Mouse (Mus musculus) heart, embryonic 11.5 days (tissue): ENCODE measurements around the gene Adam8. TPM values are rescaled to one million over a fixed set of nuclear protein-coding genes. Genes with fewer than 3 reads are reported as not detected.
A peak's percentile ranks its signal among the peaks of the same experiment; 100 is the strongest.

Experiments used
- ATAC-seq: fragments of 200-750 bp; cut with Nextera tagmentation; replicated peaks from 2 replicates; pipeline ENCODE4 v1.8.0; 2017; ENCODE audit warnings: moderate library complexity; ENCODE audit not compliant: insufficient number of reproducible peaks, low FRiP score, low TSS enrichment
- H3K27ac ChIP-seq: fragments of 300-500 bp; sonication (generic); 2 replicates; pipeline ENCODE4 v1.5.1; 2014; ENCODE audit warnings: mild to moderate bottlenecking, low read depth, low read length
- H3K27me3 ChIP-seq: fragments of 300-500 bp; sonication (generic); 2 replicates; pipeline ENCODE4 v1.6.1; 2014; ENCODE audit warnings: mild to moderate bottlenecking, low read length, mixed read lengths; ENCODE audit not compliant: control insufficient read depth, insufficient read depth
- H3K36me3 ChIP-seq: fragments of 300-500 bp; sonication (generic); 2 replicates; pipeline ENCODE4 v1.6.1; 2014; ENCODE audit warnings: mild to moderate bottlenecking, low read length, moderate library complexity, mixed read lengths; ENCODE audit not compliant: control insufficient read depth, insufficient read depth
- H3K4me1 ChIP-seq: fragments of 300-500 bp; sonication (generic); 2 replicates; pipeline ENCODE4 v1.6.1; 2014; ENCODE audit warnings: low read length; ENCODE audit not compliant: control insufficient read depth, insufficient read depth
- H3K4me2 ChIP-seq: fragments of 300-500 bp; sonication (generic); 2 replicates; pipeline ENCODE4 v1.6.1; 2014; ENCODE audit warnings: mild to moderate bottlenecking, moderate library complexity
- H3K4me3 ChIP-seq: fragments of 300-500 bp; sonication (generic); 2 replicates; pipeline ENCODE4 v1.5.1; 2014; ENCODE audit warnings: low read depth, low read length
- H3K9ac ChIP-seq: fragments of 300-500 bp; sonication (generic); 2 replicates; pipeline ENCODE4 v1.6.1; 2014; ENCODE audit warnings: mild to moderate bottlenecking, low read depth, low read length, moderate library complexity
- H3K9me3 ChIP-seq: fragments of 300-500 bp; sonication (generic); replicated peaks from 2 replicates; pipeline ENCODE4 v1.6.1; 2016; ENCODE audit warnings: low read length; ENCODE audit not compliant: control insufficient read depth
- WGBS: fragments of 180-500 bp; shearing (Covaris S2); extraction: QIAGEN DNeasy Blood & Tissue Kit; methylation state at CpG from one replicate; pipeline ENCODE4 v1.1.7; 2014; ENCODE audit not compliant: insufficient replicate concordance; 5-methylcytosine and 5-hydroxymethylcytosine counted together
- polyA plus RNA-seq: library from polyadenylated mRNA; unstranded; fragments of >200 nt; fragmentation: Nextera tagmentation; extraction: Ambion mirVana; gene quantifications from 2 replicates; pipeline ENCODE4 v1.2.1, GENCODE M21; 2014

Adam8 gene
- polyA plus RNA-seq, 1 experiment from 2014 or later, result 1.4 TPM

GRCm38 (mm10) chr7:139974307-139974706 is 18.1 kb downstream of the Adam8 start:
- Histone ChIP-seq H3K4me1 (peaks cover 6% of the 10 kb centered on the region), H3K4me3 (no peak overlapping the region), H3K9me3 (no peaks in the 10 kb centered on the region), H3K36me3 (no peaks in the 10 kb centered on the region), H3K9ac (no peak overlapping the region), H3K27ac (no peak overlapping the region), H3K27me3 (peaks cover 53% of the 10 kb centered on the region), H3K4me2 (no peak overlapping the region)
- ATAC-seq, result no peak
- 71% methylated on average over 10 of the region's 10 CpGs for WGBS

GRCm38 (mm10) chr7:139972923-139973331 is 19.4 kb downstream of the Adam8 start:
- Histone ChIP-seq H3K27ac (no peak overlapping the region), H3K4me1 (no peaks in the 10 kb centered on the region), H3K4me3 (no peak overlapping the region), H3K9me3 (no peaks in the 10 kb centered on the region), H3K27me3 (peaks cover 44% of the 10 kb centered on the region), H3K36me3 (no peaks in the 10 kb centered on the region), H3K9ac (no peak overlapping the region), H3K4me2 (no peak overlapping the region)
- ATAC-seq, result no peak

DNA sequence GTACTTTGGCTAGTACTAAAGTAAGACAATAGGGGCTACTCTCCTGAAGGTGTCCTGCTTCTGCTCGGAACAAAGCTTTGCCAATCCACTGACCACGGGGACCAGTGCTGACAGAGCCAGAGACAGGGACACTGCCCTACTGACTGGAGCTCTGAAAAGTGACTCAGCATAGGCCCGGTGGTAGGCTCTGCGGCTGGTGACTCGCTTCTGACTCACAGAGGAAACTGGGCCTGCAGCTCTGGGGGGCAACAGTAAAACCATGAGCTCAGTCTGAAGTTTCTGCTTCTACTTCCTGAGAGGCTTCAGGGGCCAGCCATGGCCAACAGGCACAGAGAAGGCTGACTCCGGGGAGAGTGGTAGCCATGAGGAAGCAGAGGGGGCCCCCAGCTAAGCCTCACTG is 20.9 kb downstream of the Adam8 start:
- Histone ChIP-seq H3K4me2 (no peak overlapping the region), H3K36me3 (no peaks in the 10 kb centered on the region), H3K4me1 (no peaks in the 10 kb centered on the region), H3K4me3 (no peak overlapping the region), H3K9ac (0 out of 2 replicates have a peak overlapping the region, but pooled peaks have one; percentile 34), H3K27ac (no peak overlapping the region), H3K27me3 (peaks cover 38% of the 10 kb centered on the region), H3K9me3 (no peaks in the 10 kb centered on the region)
- WGBS, result 56% methylated on average over 6 of the region's 6 CpGs
- ATAC-seq, result no peak

DNA sequence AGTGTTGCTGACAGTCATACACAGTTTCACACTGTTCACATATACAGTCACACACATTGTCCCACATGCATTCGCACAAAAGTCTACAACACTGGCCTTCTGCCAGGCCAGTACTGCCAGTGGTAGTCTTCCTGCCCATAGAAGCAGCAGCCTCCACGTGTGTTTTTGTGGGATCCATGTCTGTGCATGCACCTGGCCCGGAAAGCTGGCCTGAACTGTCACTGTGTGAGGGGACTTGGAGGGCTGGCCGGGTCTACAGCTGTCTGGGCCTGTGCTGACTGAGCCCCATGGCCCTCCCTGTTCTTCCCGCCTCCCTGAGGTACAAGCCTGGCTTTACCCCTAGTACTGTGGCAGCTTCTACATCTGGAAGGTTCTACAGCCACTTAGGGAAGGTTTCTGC is 21.4 kb downstream of the Adam8 start:
- no peak overlapping the region for H3K27ac ChIP-seq
- H3K4me1 ChIP-seq, result no peaks in the 10 kb centered on the region
- H3K4me2 ChIP-seq, result no peak overlapping the region
- 0 out of 2 replicates have a peak overlapping the region, but pooled peaks have one; percentile 34 for H3K9ac ChIP-seq
- no peak for ATAC-seq
- H3K9me3 ChIP-seq, result no peaks in the 10 kb centered on the region
- peaks cover 34% of the 10 kb centered on the region for H3K27me3 ChIP-seq
- H3K36me3 ChIP-seq, result no peaks in the 10 kb centered on the region
- no peak overlapping the region for H3K4me3 ChIP-seq
- 73% methylated on average over 5 of the region's 5 CpGs for WGBS

GRCm38 (mm10) chr7:139970216-139970919 is 22.0 kb downstream of the Adam8 start:
- H3K27me3 ChIP-seq, result peaks cover 31% of the 10 kb centered on the region
- no peak overlapping the region for H3K4me2 ChIP-seq
- no peak overlapping the region for H3K9ac ChIP-seq
- no peak for ATAC-seq
- no peak overlapping the region for H3K27ac ChIP-seq
- no peaks in the 10 kb centered on the region for H3K36me3 ChIP-seq
- 80% methylated on average over 10 of the region's 10 CpGs for WGBS
- no peak overlapping the region for H3K4me3 ChIP-seq
- H3K4me1 ChIP-seq, result no peaks in the 10 kb centered on the region
- H3K9me3 ChIP-seq, result no peaks in the 10 kb centered on the region

GRCm38 (mm10) chr7:139969348-139970130 is 22.8 kb downstream of the Adam8 start:
- Histone ChIP-seq H3K4me2 (no peak overlapping the region), H3K27me3 (peaks cover 31% of the 10 kb centered on the region), H3K9ac (no peak overlapping the region), H3K9me3 (no peaks in the 10 kb centered on the region), H3K4me3 (no peak overlapping the region), H3K4me1 (no peaks in the 10 kb centered on the region), H3K27ac (no peak overlapping the region), H3K36me3 (no peaks in the 10 kb centered on the region)
- no peak for ATAC-seq
- 48% methylated on average over 9 of the region's 10 CpGs for WGBS

DNA sequence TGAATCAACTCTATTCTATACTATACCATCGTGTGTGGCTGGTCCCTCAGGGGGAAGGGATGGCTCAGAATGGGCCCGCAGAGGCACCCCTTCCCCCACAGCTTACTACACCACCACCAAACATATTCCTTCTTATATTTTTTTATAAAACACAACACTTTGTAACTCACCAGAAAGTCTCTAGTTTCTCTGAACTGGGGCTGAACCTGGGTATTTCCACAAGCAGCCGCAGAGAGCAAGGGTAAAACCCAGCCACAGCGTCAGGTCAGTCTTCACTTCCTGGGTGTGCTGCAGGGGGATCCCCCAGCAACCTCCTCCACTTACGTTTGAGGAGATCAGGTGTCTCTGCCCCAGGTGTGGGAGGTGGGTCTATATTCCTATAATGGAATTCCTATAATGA is 23.9 kb downstream of the Adam8 start:
- WGBS, result 58% methylated on average over 5 of the region's 5 CpGs
- Histone ChIP-seq H3K4me3 (no peak overlapping the region), H3K9ac (no peak overlapping the region), H3K9me3 (no peaks in the 10 kb centered on the region), H3K4me2 (no peak overlapping the region), H3K4me1 (no peaks in the 10 kb centered on the region), H3K27ac (no peak overlapping the region), H3K36me3 (no peaks in the 10 kb centered on the region), H3K27me3 (peaks cover 31% of the 10 kb centered on the region)
- no peak for ATAC-seq

GRCm38 (mm10) chr7:139967175-139967574 is 25.2 kb downstream of the Adam8 start:
- H3K27ac ChIP-seq, result no peak overlapping the region
- H3K4me2 ChIP-seq, result no peak overlapping the region
- H3K27me3 ChIP-seq, result peaks cover 27% of the 10 kb centered on the region
- no peak for ATAC-seq
- WGBS, result 17% methylated on average over 4 of the region's 4 CpGs
- H3K4me3 ChIP-seq, result no peak overlapping the region
- H3K36me3 ChIP-seq, result no peaks in the 10 kb centered on the region
- H3K4me1 ChIP-seq, result no peaks in the 10 kb centered on the region
- H3K9me3 ChIP-seq, result no peaks in the 10 kb centered on the region
- no peak overlapping the region for H3K9ac ChIP-seq
